Mouse (Mus musculus): Measurements from ENCODE around the gene Klk14. TPM values are rescaled to one million over a fixed set of nuclear protein-coding genes. Genes with fewer than 3 reads are reported as not detected.

The Klk14 gene
- total RNA-seq, 2 experiments from 2014 or later, result not detected

GRCm38 (mm10) chr7:43713741-43714351, 23.6 kb downstream of the Klk14 start:
- DNase-seq (ENCODE audit: low spot score), result no peak

Other genes starting within 250 kb of the Klk14 start
- not detected for gene Cldnd2, start 249.6 kb upstream of the Klk14 start, total RNA-seq (2021)
- gene Etfb, start 246.3 kb upstream of the Klk14 start, total RNA-seq (2021), result 100 to 1,000 TPM; 282 to 331 TPM
- gene Gm45233, start 246.3 kb upstream of the Klk14 start, total RNA-seq (2021), result under 1 TPM; 0.28 to 0.84 TPM
- under 1 TPM; 0.85 to 0.87 TPM for gene Vsig10l, start 227.3 kb upstream of the Klk14 start, total RNA-seq (2021)
- under 1 TPM; 0.19 to 0.39 TPM for gene Iglon5, start 200.3 kb upstream of the Klk14 start, total RNA-seq (2021)
- not detected for gene 4931406B18Rik, start 184.5 kb upstream of the Klk14 start, total RNA-seq (2021)
- gene Cd33, start 146.0 kb upstream of the Klk14 start, total RNA-seq (2021), result 1 to 10 TPM in 1 of 2 experiments, under 1 TPM in 1; 1.00 to 1.2 TPM
- gene Zfp658, start 128.2 kb upstream of the Klk14 start, total RNA-seq (2021), result under 1 TPM; 0.55 to 0.59 TPM
- gene Zfp719, start 110.8 kb upstream of the Klk14 start, total RNA-seq (2021), result 1 to 10 TPM; 3.4 to 3.9 TPM
- gene Zfp819, start 83.2 kb upstream of the Klk14 start, total RNA-seq (2021), result not detected
- gene Ceacam18, start 55.7 kb upstream of the Klk14 start, total RNA-seq (2021), result not detected
- gene Siglece, start 30.3 kb upstream of the Klk14 start, total RNA-seq (2021), result under 1 TPM; 0.16 to 0.40 TPM
- 1 to 10 TPM; 1.7 to 2.0 TPM for gene Ctu1, start 18.4 kb upstream of the Klk14 start, total RNA-seq (2021)
- gene Klk13, start 22.1 kb downstream of the Klk14 start, total RNA-seq (2021), result under 1 TPM in 1 of 2 experiments, not detected in 1; 0.33 TPM
- gene Klk12, start 78.5 kb downstream of the Klk14 start, total RNA-seq (2021), result not detected
- gene Klk11, start 84.2 kb downstream of the Klk14 start, total RNA-seq (2021), result under 1 TPM in 1 of 2 experiments, not detected in 1; 0.53 TPM
- under 1 TPM; 0.39 to 0.47 TPM for gene Klk10, start 90.6 kb downstream of the Klk14 start, total RNA-seq (2021)
- not detected for gene Klk9, start 101.5 kb downstream of the Klk14 start, total RNA-seq (2021)
- gene Klk8, start 107.2 kb downstream of the Klk14 start, total RNA-seq (2021), result 1 to 10 TPM; 1.1 to 1.3 TPM
- not detected for gene Klk7, start 120.9 kb downstream of the Klk14 start, total RNA-seq (2021)
- not detected for gene Klk6, start 134.1 kb downstream of the Klk14 start, total RNA-seq (2021)
- not detected for gene Klk5, start 151.6 kb downstream of the Klk14 start, total RNA-seq (2021)
- gene Klk4, start 190.7 kb downstream of the Klk14 start, total RNA-seq (2021), result not detected
- not detected for gene Klk15, start 243.3 kb downstream of the Klk14 start, total RNA-seq (2021)

Measured in gastrocnemius, adult 18-20 months (tissue).